Mouse (Mus musculus) mouse embryonic stem cell (cell line): Measurements from ENCODE around the gene Tmem233.

Source experiments
- in situ Hi-C, 2 experiments: fragments of 300-500 bp; cut with MboI; formaldehyde crosslinking; loops; 1 replicate in 1 of 2; 3 replicates in 1 of 2; pipeline ENCODE4 v1.14.3; 2019 to 2020; ENCODE audit warnings: low sequenced_read_pairs in 2 of 2, low pct_unique_long_range_greater_than_20kb in 1 of 2, mixed read lengths in 1 of 2; ENCODE audit not compliant: unreplicated experiment in 1 of 2

Gene Tmem233

GRCm38 (mm10) chr5:116083081-116083480 lies at the start of gene Tmem233:
Gene Tmem233, minus strand, starts transcription at chr5:116083244.
- in situ Hi-C loops: no loop called here

GRCm38 (mm10) chr5:116123344-116123743 lies 40.3 kb upstream of the Tmem233 start:
- in situ Hi-C loops: loop anchor here (5.0 to 10.0 kb wide), 2 partner anchors 239 to 241 kb away; no protein-coding TSS in a partner anchor

- in situ Hi-C loops: no loop called here
These were observed 33.5 kb upstream of the Tmem233 start for GRCm38 (mm10) chr5:116116567-116116966.

- in situ Hi-C loops: no loop called here
These were observed 33.1 kb upstream of the Tmem233 start for GRCm38 (mm10) chr5:116116110-116116509.

- in situ Hi-C loops: no loop called here
These were observed 32.2 kb upstream of the Tmem233 start for GRCm38 (mm10) chr5:116115071-116115834.

GRCm38 (mm10) chr5:116108651-116109050 lies 25.6 kb upstream of the Tmem233 start:
- in situ Hi-C loops: no loop called here

GRCm38 (mm10) chr5:116084231-116084630 lies 1.2 kb upstream of the Tmem233 start:
- in situ Hi-C loops: no loop called here

GRCm38 (mm10) chr5:116082241-116082900 lies 673 bp downstream of the Tmem233 start:
- in situ Hi-C loops: no loop called here

GRCm38 (mm10) chr5:116081616-116082015 lies 1.4 kb downstream of the Tmem233 start:
- in situ Hi-C loops: no loop called here

- in situ Hi-C loops: no loop called here
These were observed 2.3 kb downstream of the Tmem233 start for GRCm38 (mm10) chr5:116080736-116081135.

GRCm38 (mm10) chr5:116069618-116070017 lies 13.4 kb downstream of the Tmem233 start:
- in situ Hi-C loops: no loop called here

GRCm38 (mm10) chr5:116052826-116053225 lies 30.2 kb downstream of the Tmem233 start:
- in situ Hi-C loops: no loop called here

GRCm38 (mm10) chr5:116052171-116052570 lies 30.9 kb downstream of the Tmem233 start:
- in situ Hi-C loops: no loop called here

GRCm38 (mm10) chr5:116049821-116050220 lies 33.2 kb downstream of the Tmem233 start:
- in situ Hi-C loops: no loop called here

- in situ Hi-C loops: no loop called here
These were observed 34.7 kb downstream of the Tmem233 start for GRCm38 (mm10) chr5:116048321-116048720.

GRCm38 (mm10) chr5:116046246-116046645 lies 36.8 kb downstream of the Tmem233 start:
- in situ Hi-C loops: no loop called here

GRCm38 (mm10) chr5:116045581-116045980 lies 37.5 kb downstream of the Tmem233 start:
- in situ Hi-C loops: no loop called here

- in situ Hi-C loops: no loop called here
These were observed 40.8 kb downstream of the Tmem233 start for GRCm38 (mm10) chr5:116042241-116042640.

GRCm38 (mm10) chr5:116039706-116040105 lies 43.3 kb downstream of the Tmem233 start:
- in situ Hi-C loops: no loop called here

GRCm38 (mm10) chr5:116037731-116038130 lies 45.3 kb downstream of the Tmem233 start:
- in situ Hi-C loops: no loop called here
